Mouse (Mus musculus): Measurements from ENCODE around the gene Insm1. TPM values are rescaled to one million over a fixed set of nuclear protein-coding genes. Genes with fewer than 3 reads are reported as not detected.
A peak's percentile ranks its signal among the peaks of the same experiment; 100 is the strongest.

Insm1 gene
- polyA plus RNA-seq, 1 experiment from 2014 or later = 1.8 TPM

DNA sequence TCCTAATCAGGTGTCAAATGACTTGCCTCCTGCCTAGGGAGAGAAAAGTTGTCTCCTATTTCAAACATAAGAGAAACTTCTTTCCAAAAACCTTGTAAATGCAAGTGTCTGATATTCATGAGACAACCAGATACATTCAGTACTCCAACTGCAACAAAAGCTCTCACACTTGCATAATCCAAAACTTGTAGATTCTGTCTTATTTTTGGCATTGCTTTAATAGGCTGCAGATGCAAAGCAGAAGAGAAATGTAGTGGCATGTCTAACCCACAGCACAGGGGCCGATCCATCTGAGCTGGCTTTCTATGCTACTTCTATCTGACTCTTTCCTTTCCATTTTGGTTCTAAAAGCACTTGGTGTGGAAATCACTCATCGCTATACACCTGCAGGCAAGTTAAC is 9.8 kb downstream of the Insm1 start:
- H3K9me3 ChIP-seq = no peaks in the 10 kb centered on the region
- no peak for DNase-seq (ENCODE audit: extremely low spot score, low spot score)
- peaks cover 5% of the 10 kb centered on the region for H3K4me1 ChIP-seq
- 94% methylated on average over 2 of the region's 2 CpGs for WGBS
- H3K27ac ChIP-seq = no peak overlapping the region
- H3K36me3 ChIP-seq (replicated peaks) = no peaks in the 10 kb centered on the region
- H3K4me3 ChIP-seq = no peak overlapping the region
- H3K27me3 ChIP-seq (ENCODE audit: poor library complexity, severe bottlenecking) = peaks cover 31% of the 10 kb centered on the region

DNA sequence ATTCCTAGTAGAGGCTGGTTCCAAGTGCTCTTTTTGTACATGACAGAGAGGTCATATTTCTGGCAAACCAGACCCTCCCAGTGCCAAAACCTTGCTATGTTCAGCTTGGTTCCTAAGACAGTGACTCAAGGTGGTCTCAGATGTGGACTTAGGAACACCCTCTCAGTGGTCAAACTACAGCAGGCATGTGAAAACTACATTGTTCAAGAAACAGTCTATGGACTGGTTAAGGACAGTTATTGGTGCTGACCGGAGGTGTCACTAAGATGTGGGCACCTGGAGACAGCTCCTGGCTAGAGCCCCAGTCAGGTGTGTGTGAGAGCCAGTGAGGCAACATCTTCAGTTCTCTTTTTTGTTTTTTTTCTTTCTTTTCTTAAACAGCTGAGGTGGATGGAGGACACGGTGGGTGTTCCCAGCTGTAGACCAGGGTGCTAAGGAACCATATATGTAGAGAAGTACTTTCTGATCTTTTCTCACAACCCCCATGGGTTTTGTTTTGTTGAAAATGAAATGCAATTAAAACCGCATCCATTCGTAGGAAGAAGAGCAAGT is 17.6 kb downstream of the Insm1 start:
- Histone ChIP-seq H3K27me3 (ENCODE audit: poor library complexity, severe bottlenecking) (no peaks in the 10 kb centered on the region), H3K27ac (no peak overlapping the region), H3K4me3 (no peak overlapping the region), H3K9me3 (no peaks in the 10 kb centered on the region), H3K36me3 (replicated peaks) (0 out of 2 replicates have a peak, but pooled peaks cover 2% of the 10 kb centered on the region), H3K4me1 (no peaks in the 10 kb centered on the region)
- WGBS = 91% methylated on average over 4 of the region's 4 CpGs
- DNase-seq (ENCODE audit: extremely low spot score, low spot score) = no peak

DNA sequence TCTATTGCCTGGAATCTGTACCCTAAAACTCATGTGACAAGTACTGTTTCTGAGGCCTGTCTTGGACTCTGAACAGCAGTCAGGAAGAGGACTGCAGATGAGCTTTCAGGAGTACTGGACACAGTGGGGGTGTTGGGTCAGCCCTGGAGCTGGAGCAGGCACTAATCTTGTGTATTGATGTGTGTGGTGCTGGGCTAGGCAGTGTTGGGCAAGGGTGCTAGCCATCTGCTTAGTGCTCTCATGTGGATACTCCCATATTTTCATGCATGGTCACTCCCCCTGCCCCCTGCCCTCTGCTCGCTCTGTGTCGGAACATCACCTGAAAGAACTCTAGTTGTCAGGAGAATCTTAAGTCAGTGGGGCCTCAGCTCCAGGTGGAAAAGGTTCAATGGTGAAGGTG is 22.3 kb downstream of the Insm1 start:
- WGBS = 93% methylated on average over 2 of the region's 2 CpGs
- H3K27ac ChIP-seq = no peak overlapping the region
- H3K27me3 ChIP-seq (ENCODE audit: poor library complexity, severe bottlenecking) = no peaks in the 10 kb centered on the region
- H3K4me1 ChIP-seq = peaks cover 23% of the 10 kb centered on the region
- H3K4me3 ChIP-seq = no peak overlapping the region
- H3K36me3 ChIP-seq (replicated peaks) = peaks cover 11% of the 10 kb centered on the region
- H3K9me3 ChIP-seq = no peaks in the 10 kb centered on the region
- no peak for DNase-seq (ENCODE audit: extremely low spot score, low spot score)

DNA sequence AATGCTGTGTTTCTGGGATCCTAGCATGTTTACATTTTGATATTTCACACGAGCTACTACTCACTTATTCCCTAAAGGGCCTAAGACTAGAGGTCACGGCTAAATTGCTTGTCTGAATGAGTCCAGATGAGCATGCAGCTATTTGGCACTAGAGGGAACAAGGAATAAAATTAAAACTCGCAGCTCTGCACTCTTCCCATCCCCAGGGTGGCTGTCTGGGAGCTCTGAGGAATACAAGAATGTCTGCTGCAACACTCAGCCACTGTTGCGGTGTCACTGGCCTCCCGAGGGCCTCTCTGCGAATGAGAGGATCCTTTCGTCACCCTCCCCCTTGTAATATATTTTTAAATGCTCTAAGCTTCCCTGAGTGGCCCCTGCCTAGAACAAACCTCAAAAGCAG is 23.7 kb downstream of the Insm1 start:
- Histone ChIP-seq H3K27ac (no peak overlapping the region), H3K36me3 (replicated peaks) (peaks cover 11% of the 10 kb centered on the region), H3K4me3 (no peak overlapping the region), H3K4me1 (peaks cover 23% of the 10 kb centered on the region), H3K9me3 (no peaks in the 10 kb centered on the region), H3K27me3 (ENCODE audit: poor library complexity, severe bottlenecking) (no peaks in the 10 kb centered on the region)
- WGBS = 78% methylated on average over 7 of the region's 7 CpGs
- no peak for DNase-seq (ENCODE audit: extremely low spot score, low spot score)

DNA sequence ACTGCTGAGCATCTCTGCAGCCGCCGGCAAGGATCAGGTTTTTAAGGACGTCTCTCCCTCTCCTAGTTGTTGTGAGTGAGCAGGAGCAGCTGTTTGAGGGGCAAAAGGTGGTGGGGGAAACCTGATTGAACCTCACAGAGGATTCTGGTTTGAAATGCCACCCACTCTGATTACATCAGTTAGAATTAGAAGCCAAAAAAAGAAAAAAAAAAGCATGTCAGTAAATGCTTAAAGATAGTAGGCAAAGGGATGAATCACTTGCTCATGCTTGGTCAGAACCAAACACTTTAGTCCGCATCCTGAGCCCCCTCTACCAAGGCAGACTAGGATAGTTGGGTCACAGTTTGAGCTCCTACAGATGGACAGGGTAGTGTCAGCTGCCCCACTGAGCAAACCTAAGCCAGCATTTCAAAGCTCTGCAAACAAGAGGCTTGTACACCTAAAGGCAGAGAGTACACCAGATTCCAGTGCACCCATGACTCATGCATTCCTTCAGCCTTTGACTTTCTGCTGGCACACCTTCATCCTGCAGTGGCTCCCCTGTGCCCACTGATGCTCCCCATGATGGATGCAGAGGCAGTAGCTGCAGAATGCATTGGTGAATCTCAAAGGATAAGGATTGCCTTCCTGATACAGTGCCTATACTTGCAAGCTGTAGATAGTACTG is 24.8 kb downstream of the Insm1 start:
- 89% methylated on average over 4 of the region's 4 CpGs for WGBS
- Histone ChIP-seq H3K9me3 (no peaks in the 10 kb centered on the region), H3K4me1 (peaks cover 23% of the 10 kb centered on the region), H3K27ac (no peak overlapping the region), H3K36me3 (replicated peaks) (peaks cover 11% of the 10 kb centered on the region), H3K4me3 (no peak overlapping the region), H3K27me3 (ENCODE audit: poor library complexity, severe bottlenecking) (no peaks in the 10 kb centered on the region)
- DNase-seq (ENCODE audit: extremely low spot score, low spot score) = no peak

DNA sequence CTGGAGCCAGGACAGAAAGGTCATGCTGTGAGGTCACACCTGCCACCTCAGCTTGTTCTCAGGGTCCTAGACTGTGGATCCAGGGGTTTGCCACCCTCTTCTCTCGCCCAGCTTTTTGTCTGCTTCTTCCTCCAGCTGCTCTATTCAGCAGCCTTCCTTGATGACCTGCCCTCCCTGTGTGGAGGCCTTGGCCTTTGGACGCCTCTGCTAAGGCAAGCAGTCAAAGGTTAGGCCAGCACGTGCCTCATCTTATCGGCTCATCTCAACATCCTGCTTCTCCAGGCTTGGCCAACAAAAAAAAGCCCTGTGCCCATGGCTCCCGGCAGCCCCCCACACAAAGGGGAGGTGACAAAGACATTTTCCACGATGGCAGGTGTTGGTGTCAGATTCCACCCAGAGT is 25.9 kb downstream of the Insm1 start:
- Histone ChIP-seq H3K4me3 (no peak overlapping the region), H3K4me1 (peaks cover 23% of the 10 kb centered on the region), H3K36me3 (replicated peaks) (peaks cover 11% of the 10 kb centered on the region), H3K27ac (peak overlapping the region; percentile 56; the same call in 1 of the 2 replicates), H3K27me3 (ENCODE audit: poor library complexity, severe bottlenecking) (no peaks in the 10 kb centered on the region), H3K9me3 (no peaks in the 10 kb centered on the region)
- DNase-seq (ENCODE audit: extremely low spot score, low spot score) = no peak
- 67% methylated on average over 6 of the region's 6 CpGs for WGBS

GRCm38 (mm10) chr2:146249033-146249432 is 27.3 kb downstream of the Insm1 start:
- 85% methylated on average over 7 of the region's 7 CpGs for WGBS
- no peak overlapping the region for H3K27ac ChIP-seq
- H3K9me3 ChIP-seq = no peaks in the 10 kb centered on the region
- H3K27me3 ChIP-seq (ENCODE audit: poor library complexity, severe bottlenecking) = no peaks in the 10 kb centered on the region
- no peak overlapping the region for H3K4me3 ChIP-seq
- peaks cover 23% of the 10 kb centered on the region for H3K4me1 ChIP-seq
- H3K36me3 ChIP-seq (replicated peaks) = peaks cover 9% of the 10 kb centered on the region
- DNase-seq (ENCODE audit: extremely low spot score, low spot score) = no peak

GRCm38 (mm10) chr2:146250236-146250904 is 28.6 kb downstream of the Insm1 start:
- Histone ChIP-seq H3K4me1 (peaks cover 26% of the 10 kb centered on the region), H3K36me3 (replicated peaks) (peaks cover 4% of the 10 kb centered on the region; the same call in 1 of the 2 replicates), H3K27ac (no peak overlapping the region), H3K9me3 (no peaks in the 10 kb centered on the region), H3K27me3 (ENCODE audit: poor library complexity, severe bottlenecking) (no peaks in the 10 kb centered on the region), H3K4me3 (no peak overlapping the region)
- WGBS = 81% methylated on average over 6 of the region's 6 CpGs
- no peak for DNase-seq (ENCODE audit: extremely low spot score, low spot score)

DNA sequence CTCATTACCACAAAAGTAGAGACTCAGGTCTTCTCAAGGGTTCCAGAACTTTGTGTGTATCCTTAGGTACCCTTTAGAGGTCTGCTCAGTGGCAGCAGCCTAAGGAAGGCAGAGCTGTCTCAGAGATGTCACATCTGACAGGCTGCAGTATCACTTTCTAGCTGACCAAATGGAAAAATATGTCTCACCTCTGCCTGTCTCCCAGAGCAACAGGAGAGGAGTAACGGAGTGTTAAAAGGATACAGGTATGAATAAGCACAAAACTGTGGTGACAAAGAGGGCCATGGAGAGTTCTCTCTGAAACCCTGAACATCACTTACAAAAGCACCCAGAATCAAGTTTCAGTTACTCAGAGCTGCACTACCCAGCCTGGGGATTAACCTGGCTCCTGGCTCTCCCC is 32.7 kb downstream of the Insm1 start:
- DNase-seq (ENCODE audit: extremely low spot score, low spot score) = no peak
- H3K36me3 ChIP-seq (replicated peaks) = no peaks in the 10 kb centered on the region; the same call in 1 of the 2 replicates
- no peak overlapping the region for H3K4me3 ChIP-seq
- H3K4me1 ChIP-seq = peaks cover 36% of the 10 kb centered on the region
- H3K9me3 ChIP-seq = no peaks in the 10 kb centered on the region
- WGBS = 96% methylated on average over 1 of the region's 1 CpGs
- no peaks in the 10 kb centered on the region; the same call in 1 of the 2 replicates for H3K27me3 ChIP-seq (ENCODE audit: poor library complexity, severe bottlenecking)
- no peak overlapping the region for H3K27ac ChIP-seq

GRCm38 (mm10) chr2:146255636-146256035 is 33.9 kb downstream of the Insm1 start:
- no peaks in the 10 kb centered on the region for H3K9me3 ChIP-seq
- no peak overlapping the region for H3K27ac ChIP-seq
- peaks cover 49% of the 10 kb centered on the region for H3K4me1 ChIP-seq
- no peak overlapping the region for H3K4me3 ChIP-seq
- DNase-seq (ENCODE audit: extremely low spot score, low spot score) = no peak
- peaks cover 9% of the 10 kb centered on the region; the same call in 1 of the 2 replicates for H3K27me3 ChIP-seq (ENCODE audit: poor library complexity, severe bottlenecking)
- H3K36me3 ChIP-seq (replicated peaks) = no peaks in the 10 kb centered on the region; the same call in 1 of the 2 replicates

GRCm38 (mm10) chr2:146256321-146256875 is 34.7 kb downstream of the Insm1 start:
- Histone ChIP-seq H3K36me3 (replicated peaks) (no peaks in the 10 kb centered on the region; the same call in 1 of the 2 replicates), H3K4me3 (no peak overlapping the region), H3K27me3 (ENCODE audit: poor library complexity, severe bottlenecking) (peaks cover 15% of the 10 kb centered on the region; the same call in 1 of the 2 replicates), H3K27ac (no peak overlapping the region), H3K4me1 (peaks cover 56% of the 10 kb centered on the region), H3K9me3 (no peaks in the 10 kb centered on the region)
- no peak for DNase-seq (ENCODE audit: extremely low spot score, low spot score)
- WGBS = 64% methylated on average over 3 of the region's 3 CpGs

- Histone ChIP-seq H3K27ac (no peak overlapping the region), H3K9me3 (no peaks in the 10 kb centered on the region), H3K4me1 (peaks cover 63% of the 10 kb centered on the region), H3K4me3 (no peak overlapping the region), H3K36me3 (replicated peaks) (no peaks in the 10 kb centered on the region; the same call in 1 of the 2 replicates), H3K27me3 (ENCODE audit: poor library complexity, severe bottlenecking) (peaks cover 17% of the 10 kb centered on the region)
- WGBS = 55% methylated on average over 3 of the region's 3 CpGs
- DNase-seq (ENCODE audit: extremely low spot score, low spot score) = no peak
These were observed 35.3 kb downstream of the Insm1 start for GRCm38 (mm10) chr2:146257037-146257436.

- WGBS = 89% methylated on average over 3 of the region's 3 CpGs
- Histone ChIP-seq H3K4me1 (peaks cover 68% of the 10 kb centered on the region), H3K27ac (peak overlapping the region; percentile 15; the same call in 1 of the 2 replicates)
These were observed 35.9 kb downstream of the Insm1 start for GRCm38 (mm10) chr2:146257609-146258008.

More at GRCm38 (mm10) chr2:146257609-146258008, 35.9 kb downstream of the Insm1 start:
- Histone ChIP-seq H3K9me3 (no peaks in the 10 kb centered on the region), H3K36me3 (replicated peaks) (no peaks in the 10 kb centered on the region; the same call in 1 of the 2 replicates), H3K27me3 (ENCODE audit: poor library complexity, severe bottlenecking) (peaks cover 23% of the 10 kb centered on the region), H3K4me3 (no peak overlapping the region)
- DNase-seq (ENCODE audit: extremely low spot score, low spot score) = no peak
